In the genomic region with DNA sequence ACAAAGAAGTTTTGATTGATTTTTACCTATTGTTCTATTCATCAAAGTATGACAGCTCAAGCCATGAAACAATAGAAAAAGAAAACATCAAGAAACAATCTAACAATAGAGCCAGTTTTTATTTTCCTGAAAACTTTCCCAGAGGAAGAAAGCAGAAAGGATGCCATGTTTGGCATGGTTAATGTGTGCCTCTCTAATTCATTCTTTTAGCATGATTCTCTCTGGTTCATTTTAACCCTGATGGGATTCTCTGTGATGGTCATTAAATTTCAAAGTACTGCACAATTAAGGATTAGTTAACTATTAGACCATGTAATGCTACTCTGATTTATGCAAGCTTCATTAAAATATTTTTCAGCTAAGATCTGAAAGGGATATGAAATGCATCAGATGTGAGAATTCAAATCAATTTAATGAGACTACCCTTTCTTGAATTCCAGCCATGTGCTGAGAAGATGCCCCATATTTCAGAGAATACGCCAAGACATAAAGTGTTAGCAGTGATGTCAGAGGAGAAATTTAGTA, we compare ENCODE assay signal across 19 mouse cellular contexts.
"Had no signal": no experiment of that assay in that cellular context is flagged by ENCODE, and none has a peak within 500 bp of the region (broad histone marks: within the 10 kb centered on the region; RNA-seq: fewer than 3 reads in every experiment).

No protein-coding gene starts in this region.

- H3K4me3 ChIP-seq: liver, embryonic 15.5 days; lung, embryonic 15.5 days; megakaryocyte, embryonic 14.5 days; midbrain, embryonic 13.5 days; midbrain, embryonic 15.5 days; neural tube, embryonic 13.5 days had no signal

- DNase-seq: liver, postnatal 0 days; lung, adult 2 months; lung, postnatal 14 days; lung, postnatal 36 days; right cerebral cortex, postnatal 25 days; right cerebral cortex, postnatal 4 days; spleen, adult 18-20 months; thymus, adult 18-20 months; thymus, postnatal 14 days; thymus, postnatal 36 days had no signal

- ATAC-seq: liver, postnatal 0 days; lung, postnatal 0 days; midbrain, embryonic 13.5 days; midbrain, embryonic 15.5 days had no signal

- H3K36me3 ChIP-seq: liver, embryonic 15.5 days; lung, embryonic 15.5 days; midbrain, embryonic 13.5 days; midbrain, embryonic 15.5 days; neural tube, embryonic 13.5 days had no signal

- H3K27me3 ChIP-seq: liver, embryonic 15.5 days; lung, embryonic 15.5 days; megakaryocyte, embryonic 14.5 days; midbrain, embryonic 13.5 days; midbrain, embryonic 15.5 days; neural tube, embryonic 13.5 days had no signal

- H3K27ac ChIP-seq: liver, embryonic 15.5 days; lung, embryonic 15.5 days; macrophage; midbrain, embryonic 13.5 days; midbrain, embryonic 15.5 days; neural tube, embryonic 13.5 days had no signal

- H3K9ac ChIP-seq: liver, embryonic 15.5 days; liver, postnatal 0 days; lung, embryonic 15.5 days; midbrain, embryonic 13.5 days; midbrain, embryonic 15.5 days; neural tube, embryonic 13.5 days had no signal

- H3K9me3 ChIP-seq: liver, embryonic 15.5 days; lung, embryonic 15.5 days; midbrain, embryonic 13.5 days; midbrain, embryonic 15.5 days; neural tube, embryonic 13.5 days had no signal

- H3K4me2 ChIP-seq: liver, embryonic 15.5 days; lung, embryonic 15.5 days; midbrain, embryonic 11.5 days; midbrain, embryonic 13.5 days; midbrain, embryonic 15.5 days; neural tube, embryonic 13.5 days had no signal

- H3K4me1 ChIP-seq: liver, embryonic 15.5 days; lung, embryonic 15.5 days; megakaryocyte, embryonic 14.5 days; midbrain, embryonic 13.5 days; midbrain, embryonic 15.5 days; neural tube, embryonic 13.5 days had no signal
